Mouse (Mus musculus) limb, embryonic 13.5 days (tissue): Measurements from ENCODE around the gene Gpld1. TPM values are rescaled to one million over a fixed set of nuclear protein-coding genes. Genes with fewer than 3 reads are reported as not detected.
"Not testable (repeated sequence)": the region's sequence is repeated elsewhere in the genome, so short reads cannot be mapped to it uniquely, and the experiment has no call there.

Experiments used
- ATAC-seq: fragments of 200-750 bp; cut with Nextera tagmentation; 2 replicates; pipeline ENCODE4 v1.8.0; 2017; ENCODE audit warnings: low read depth, moderate number of reproducible peaks, moderate TSS enrichment; ENCODE audit not compliant: low FRiP score
- H3K27ac ChIP-seq: fragments of 300-500 bp; sonication (generic); 2 replicates; pipeline ENCODE4 v1.5.1; 2015; ENCODE audit warnings: inconsistent platforms, mild to moderate bottlenecking, moderate library complexity
- H3K27me3 ChIP-seq: fragments of 300-500 bp; sonication (generic); 2 replicates; pipeline ENCODE4 v1.6.1; 2015; ENCODE audit warnings: mild to moderate bottlenecking, inconsistent platforms
- H3K36me3 ChIP-seq: fragments of 300-500 bp; sonication (generic); 2 replicates; pipeline ENCODE4 v1.6.1; 2015; ENCODE audit warnings: inconsistent platforms, mild to moderate bottlenecking, moderate library complexity
- H3K4me1 ChIP-seq: fragments of 300-500 bp; sonication (generic); 2 replicates; pipeline ENCODE4 v1.6.1; 2015; ENCODE audit warnings: inconsistent platforms
- H3K4me2 ChIP-seq: fragments of 300-500 bp; sonication (generic); replicated peaks from 2 replicates; pipeline ENCODE4 v1.6.1; 2015; ENCODE audit warnings: inconsistent platforms, mild to moderate bottlenecking, moderate library complexity
- H3K4me3 ChIP-seq: fragments of 300-500 bp; sonication (generic); 2 replicates; pipeline ENCODE4 v1.5.1; 2015; ENCODE audit warnings: moderate library complexity, mild to moderate bottlenecking, inconsistent platforms
- H3K9ac ChIP-seq: fragments of 300-500 bp; sonication (generic); 2 replicates; pipeline ENCODE4 v1.6.1; 2015; ENCODE audit warnings: mild to moderate bottlenecking, inconsistent platforms
- H3K9me3 ChIP-seq: fragments of 300-500 bp; sonication (generic); 2 replicates; pipeline ENCODE4 v1.6.1; 2016; ENCODE audit warnings: inconsistent platforms
- WGBS: fragments of 180-500 bp; shearing (Covaris S2); methylation state at CpG from one replicate; pipeline ENCODE4 v1.1.7; 2015; 5-methylcytosine and 5-hydroxymethylcytosine counted together
- polyA plus RNA-seq: library from polyadenylated mRNA; unstranded; fragments of >200 nt; fragmentation: Nextera tagmentation; extraction: Ambion mirVana; gene quantifications from 2 replicates; pipeline ENCODE4 v1.2.1, GENCODE M21; 2015

Gpld1 gene
- polyA plus RNA-seq, 1 experiment from 2014 or later = 0.88 TPM

GRCm38 (mm10) chr13:24955091-24955490, 12.1 kb downstream of the Gpld1 start:
- no peak overlapping the region for H3K9ac ChIP-seq
- H3K4me2 ChIP-seq = no peak overlapping the region
- no peak overlapping the region for H3K4me3 ChIP-seq
- no peaks in the 10 kb centered on the region for H3K4me1 ChIP-seq
- no peaks in the 10 kb centered on the region for H3K36me3 ChIP-seq
- no peaks in the 10 kb centered on the region for H3K9me3 ChIP-seq
- ATAC-seq = no peak
- H3K27me3 ChIP-seq = peaks cover 14% of the 10 kb centered on the region
- H3K27ac ChIP-seq = no peak overlapping the region
- whole genome bisulfite sequencing = 34% methylated on average over 11 of the region's 11 CpGs

GRCm38 (mm10) chr13:24955500-24955899, 12.5 kb downstream of the Gpld1 start:
- Histone ChIP-seq H3K36me3 (no peaks in the 10 kb centered on the region), H3K9ac (no peak overlapping the region), H3K27ac (no peak overlapping the region), H3K9me3 (no peaks in the 10 kb centered on the region), H3K4me1 (no peaks in the 10 kb centered on the region), H3K27me3 (peaks cover 14% of the 10 kb centered on the region), H3K4me2 (no peak overlapping the region), H3K4me3 (no peak overlapping the region)
- ATAC-seq = no peak
- 5% methylated on average over 10 of the region's 10 CpGs for WGBS

- no peak overlapping the region for H3K4me3 ChIP-seq
- 79% methylated on average over 11 of the region's 11 CpGs for WGBS
Observed at GRCm38 (mm10) chr13:24958671-24959070, 15.7 kb downstream of the Gpld1 start.

GRCm38 (mm10) chr13:24960084-24960483, 17.1 kb downstream of the Gpld1 start:
- ATAC-seq = no peak
- Histone ChIP-seq H3K4me2 (no peak overlapping the region), H3K4me3 (no peak overlapping the region), H3K9ac (no peak overlapping the region), H3K27ac (no peak overlapping the region), H3K9me3 (no peaks in the 10 kb centered on the region), H3K27me3 (peaks cover 7% of the 10 kb centered on the region), H3K36me3 (no peaks in the 10 kb centered on the region), H3K4me1 (peaks cover under 1% of the 10 kb centered on the region; the same call in 1 of the 2 replicates)
- WGBS = 78% methylated on average over 3 of the region's 3 CpGs

More at GRCm38 (mm10) chr13:24958671-24959070, 15.7 kb downstream of the Gpld1 start:
- Histone ChIP-seq H3K27ac (no peak overlapping the region), H3K9me3 (no peaks in the 10 kb centered on the region), H3K4me2 (no peak overlapping the region), H3K36me3 (no peaks in the 10 kb centered on the region), H3K4me1 (no peaks in the 10 kb centered on the region), H3K27me3 (peaks cover 14% of the 10 kb centered on the region), H3K9ac (no peak overlapping the region)
- ATAC-seq = no peak

GRCm38 (mm10) chr13:24962119-24962518, 19.2 kb downstream of the Gpld1 start:
- peaks cover 10% of the 10 kb centered on the region for H3K4me1 ChIP-seq
- no peak overlapping the region for H3K9ac ChIP-seq
- H3K36me3 ChIP-seq = no peaks in the 10 kb centered on the region
- H3K4me3 ChIP-seq = no peak overlapping the region
- H3K9me3 ChIP-seq = no peaks in the 10 kb centered on the region
- no peak overlapping the region for H3K27ac ChIP-seq
- no peaks in the 10 kb centered on the region for H3K27me3 ChIP-seq
- 82% methylated on average over 8 of the region's 8 CpGs for WGBS
- no peak for ATAC-seq
- H3K4me2 ChIP-seq = no peak overlapping the region

GRCm38 (mm10) chr13:24965130-24965845, 22.3 kb downstream of the Gpld1 start:
- peaks cover 10% of the 10 kb centered on the region for H3K4me1 ChIP-seq
- peak overlapping the region; percentile 68 for H3K4me2 ChIP-seq
- H3K27ac ChIP-seq = no peak overlapping the region
- H3K9ac ChIP-seq = peak overlapping the region; percentile 53
- no peak for ATAC-seq
- peak overlapping the region; percentile 40 for H3K4me3 ChIP-seq
- WGBS = 14% methylated on average over 15 of the region's 15 CpGs
- H3K9me3 ChIP-seq = no peaks in the 10 kb centered on the region
- H3K36me3 ChIP-seq = no peaks in the 10 kb centered on the region
- no peaks in the 10 kb centered on the region for H3K27me3 ChIP-seq

- peaks cover 10% of the 10 kb centered on the region for H3K4me1 ChIP-seq
- 39% methylated on average over 5 of the region's 5 CpGs for WGBS
- H3K9ac ChIP-seq = peak overlapping the region; percentile 53; the same call in 1 of the 2 replicates
- no peaks in the 10 kb centered on the region for H3K27me3 ChIP-seq
- H3K9me3 ChIP-seq = no peaks in the 10 kb centered on the region
- H3K36me3 ChIP-seq = no peaks in the 10 kb centered on the region
- H3K27ac ChIP-seq = no peak overlapping the region
- H3K4me2 ChIP-seq = peak overlapping the region; percentile 68
- no peak for ATAC-seq
- H3K4me3 ChIP-seq = peak overlapping the region; percentile 40
Observed at GRCm38 (mm10) chr13:24965846-24966201, 22.9 kb downstream of the Gpld1 start.

GRCm38 (mm10) chr13:24971776-24972175, 28.8 kb downstream of the Gpld1 start:
- not testable (repeated sequence) for H3K9ac ChIP-seq

GRCm38 (mm10) chr13:24976384-24976783, 33.4 kb downstream of the Gpld1 start:
- no peak overlapping the region for H3K4me2 ChIP-seq
- ATAC-seq = no peak
- 50% methylated on average over 4 of the region's 4 CpGs for WGBS
- H3K9me3 ChIP-seq = no peaks in the 10 kb centered on the region
- H3K27me3 ChIP-seq = no peaks in the 10 kb centered on the region
- H3K27ac ChIP-seq = no peak overlapping the region
- no peaks in the 10 kb centered on the region for H3K36me3 ChIP-seq
- no peak overlapping the region for H3K4me3 ChIP-seq
- no peaks in the 10 kb centered on the region for H3K4me1 ChIP-seq
- H3K9ac ChIP-seq = no peak overlapping the region

More at GRCm38 (mm10) chr13:24971776-24972175, 28.8 kb downstream of the Gpld1 start:
- not testable (repeated sequence) for H3K9me3 ChIP-seq, H3K4me1 ChIP-seq, H3K36me3 ChIP-seq, ATAC-seq, H3K4me2 ChIP-seq, H3K27me3 ChIP-seq, H3K4me3 ChIP-seq, H3K27ac ChIP-seq
- 86% methylated on average over 3 of the region's 3 CpGs for WGBS

- WGBS = 87% methylated on average over 5 of the region's 5 CpGs
Observed at GRCm38 (mm10) chr13:24977820-24978342, 34.9 kb downstream of the Gpld1 start.

GRCm38 (mm10) chr13:24981031-24981430, 38.1 kb downstream of the Gpld1 start:
- H3K9me3 ChIP-seq = no peaks in the 10 kb centered on the region
- H3K36me3 ChIP-seq = no peaks in the 10 kb centered on the region
- H3K4me3 ChIP-seq = no peak overlapping the region
- ATAC-seq = no peak
- no peaks in the 10 kb centered on the region for H3K4me1 ChIP-seq
- H3K27me3 ChIP-seq = no peaks in the 10 kb centered on the region
- 88% methylated on average over 6 of the region's 6 CpGs for WGBS
- no peak overlapping the region for H3K4me2 ChIP-seq
- no peak overlapping the region for H3K9ac ChIP-seq
- H3K27ac ChIP-seq = no peak overlapping the region

More at GRCm38 (mm10) chr13:24977820-24978342, 34.9 kb downstream of the Gpld1 start:
- ATAC-seq = no peak
- Histone ChIP-seq H3K36me3 (no peaks in the 10 kb centered on the region), H3K27ac (no peak overlapping the region), H3K4me2 (no peak overlapping the region), H3K9ac (no peak overlapping the region), H3K9me3 (no peaks in the 10 kb centered on the region), H3K27me3 (no peaks in the 10 kb centered on the region), H3K4me1 (no peaks in the 10 kb centered on the region), H3K4me3 (no peak overlapping the region)

- Histone ChIP-seq H3K9me3 (no peaks in the 10 kb centered on the region), H3K27me3 (no peaks in the 10 kb centered on the region), H3K27ac (no peak overlapping the region), H3K4me2 (no peak overlapping the region), H3K36me3 (peaks cover 11% of the 10 kb centered on the region), H3K4me3 (no peak overlapping the region), H3K9ac (no peak overlapping the region), H3K4me1 (no peaks in the 10 kb centered on the region)
- ATAC-seq = no peak
- 89% methylated on average over 2 of the region's 2 CpGs for WGBS
Observed at GRCm38 (mm10) chr13:24985435-24985834, 42.5 kb downstream of the Gpld1 start.

- Histone ChIP-seq H3K9me3 (no peaks in the 10 kb centered on the region), H3K4me3 (no peak overlapping the region), H3K36me3 (peaks cover 30% of the 10 kb centered on the region), H3K4me1 (no peaks in the 10 kb centered on the region), H3K27me3 (no peaks in the 10 kb centered on the region), H3K4me2 (no peak overlapping the region), H3K9ac (no peak overlapping the region), H3K27ac (no peak overlapping the region)
- ATAC-seq = peak; percentile 75; the same call in 1 of the 2 replicates
- WGBS = 35% methylated on average over 7 of the region's 7 CpGs
Observed at GRCm38 (mm10) chr13:24988391-24988790, 45.4 kb downstream of the Gpld1 start.
